Mouse (Mus musculus) bone marrow macrophage, adult 2 months (primary cell): ENCODE data around the gene Gpr37.

Source experiments
- CTCF ChIP-seq: IDR thresholded peaks from 2 replicates; pipeline ENCODE4 v1.5.1; 2012; ENCODE audit warnings: low read depth, mild to moderate bottlenecking, low read length, moderate library complexity
- POLR2A ChIP-seq: IDR thresholded peaks from 2 replicates; pipeline ENCODE4 v1.6.1; 2012; ENCODE audit warnings: mild to moderate bottlenecking, low read depth, low read length, borderline replicate concordance

GRCm38 (mm10) chr6:25710601-25711000, 20.1 kb upstream of the Gpr37 start:
- TF ChIP-seq CTCF (no peak), POLR2A (no peak)
